Mouse (Mus musculus) midbrain, embryonic 11.5 days (tissue): ENCODE measurements around the gene 2610318N02Rik. TPM values are rescaled to one million over a fixed set of nuclear protein-coding genes. Genes with fewer than 3 reads are reported as not detected.
"Not testable (repeated sequence)": the region's sequence is repeated elsewhere in the genome, so short reads cannot be mapped to it uniquely, and the experiment has no call there.

ENCODE experiments used
- ATAC-seq: fragments of 200-750 bp; cut with Nextera tagmentation; 2 replicates; pipeline ENCODE4 v1.8.0; 2017; ENCODE audit warnings: moderate TSS enrichment, moderate library complexity; ENCODE audit not compliant: low FRiP score
- DNase-seq: peaks from one replicate; pipeline ENCODE4 v3.0.0; 2015; ENCODE audit warnings: low spot score; ENCODE audit errors: missing footprints
- H3K27ac ChIP-seq: fragments of 300-500 bp; sonication (generic); 2 replicates; pipeline ENCODE4 v1.5.1; 2014; ENCODE audit warnings: low read depth, low read length
- H3K27me3 ChIP-seq: fragments of 300-500 bp; sonication (generic); 2 replicates; pipeline ENCODE4 v1.6.1; 2014; ENCODE audit warnings: mild to moderate bottlenecking, low read length, moderate library complexity, mixed read lengths; ENCODE audit not compliant: control insufficient read depth, insufficient read depth
- H3K36me3 ChIP-seq: fragments of 300-500 bp; sonication (generic); 2 replicates; pipeline ENCODE4 v1.6.1; 2014; ENCODE audit warnings: mild to moderate bottlenecking, low read length, moderate library complexity, mixed read lengths; ENCODE audit not compliant: control insufficient read depth, insufficient read depth
- H3K4me1 ChIP-seq: fragments of 300-500 bp; sonication (generic); 2 replicates; pipeline ENCODE4 v1.6.1; 2014; ENCODE audit warnings: low read length; ENCODE audit not compliant: control insufficient read depth, insufficient read depth
- H3K4me2 ChIP-seq: fragments of 300-500 bp; sonication (generic); 2 replicates; pipeline ENCODE4 v1.6.1; 2014; ENCODE audit warnings: mild to moderate bottlenecking, moderate library complexity
- H3K4me3 ChIP-seq: fragments of 300-500 bp; sonication (generic); 2 replicates; pipeline ENCODE4 v1.5.1; 2014; ENCODE audit warnings: low read depth, low read length
- H3K9ac ChIP-seq: fragments of 300-500 bp; sonication (generic); 2 replicates; pipeline ENCODE4 v1.6.1; 2014; ENCODE audit warnings: low read length
- H3K9me3 ChIP-seq: fragments of 300-500 bp; sonication (generic); 2 replicates; pipeline ENCODE4 v1.6.1; 2016; ENCODE audit warnings: low read length; ENCODE audit not compliant: control insufficient read depth
- WGBS: fragments of 180-500 bp; shearing (Covaris S2); extraction: QIAGEN DNeasy Blood & Tissue Kit; methylation state at CpG from one replicate; pipeline ENCODE4 v1.1.7; 2014; 5-methylcytosine and 5-hydroxymethylcytosine counted together
- polyA plus RNA-seq: library from polyadenylated mRNA; unstranded; fragments of >200 nt; fragmentation: Nextera tagmentation; extraction: Ambion mirVana; gene quantifications from 2 replicates; pipeline ENCODE4 v1.2.1, GENCODE M21; 2014

2610318N02Rik gene
- 94.9 and 108 TPM in 2 replicates for polyA plus RNA-seq

- Histone ChIP-seq H3K9me3 (no peaks in the 10 kb centered on the region), H3K36me3 (peaks cover 8% of the 10 kb centered on the region; the same call in 1 of the 2 replicates), H3K27ac (peak within 1 kb of the TSS; percentile 50), H3K4me1 (peaks cover 23% of the 10 kb centered on the region), H3K4me2 (peak within 1 kb of the TSS; percentile 83), H3K9ac (peak within 1 kb of the TSS; percentile 81), H3K27me3 (no peaks in the 10 kb centered on the region), H3K4me3 (peak within 1 kb of the TSS; percentile 49)
- WGBS: under 1% methylated on average over 25 of the region's 25 CpGs
- ATAC-seq (peak; percentile 94), DNase-seq (peak; percentile 97)
Observed at GRCm38 (mm10) chr16:17124871-17125520, at the start of gene 2610318N02Rik. Gene 2610318N02Rik (minus strand): TSS chr16:17125167.

DNA sequence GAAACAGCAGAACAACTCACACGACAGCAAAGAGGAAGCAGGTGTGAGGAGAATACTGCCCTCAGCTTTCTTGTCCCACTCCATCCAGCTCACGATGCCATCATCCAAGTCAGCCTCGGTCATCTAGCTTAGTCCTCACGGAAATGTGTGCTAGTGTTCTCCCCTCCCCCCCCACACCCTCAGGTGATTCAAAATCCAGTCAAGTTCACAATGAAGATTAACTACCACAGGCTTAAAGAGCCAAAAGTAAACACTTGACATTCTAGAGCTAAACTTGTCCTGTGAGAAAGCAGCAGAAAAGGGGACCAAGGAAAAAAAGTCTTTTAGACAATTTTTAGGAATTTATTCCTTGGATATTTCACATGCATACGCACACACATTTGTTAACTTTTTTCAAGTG is 43.1 kb upstream of the 2610318N02Rik start:
- Histone ChIP-seq H3K27me3 (no peaks in the 10 kb centered on the region), H3K4me1 (no peaks in the 10 kb centered on the region), H3K4me2 (no peak overlapping the region), H3K9me3 (no peaks in the 10 kb centered on the region), H3K36me3 (peaks cover 7% of the 10 kb centered on the region), H3K9ac (no peak overlapping the region), H3K4me3 (no peak overlapping the region), H3K27ac (no peak overlapping the region)
- WGBS: 91% methylated on average over 5 of the region's 5 CpGs
- DNase-seq (peak; percentile 33), ATAC-seq (no peak)

DNA sequence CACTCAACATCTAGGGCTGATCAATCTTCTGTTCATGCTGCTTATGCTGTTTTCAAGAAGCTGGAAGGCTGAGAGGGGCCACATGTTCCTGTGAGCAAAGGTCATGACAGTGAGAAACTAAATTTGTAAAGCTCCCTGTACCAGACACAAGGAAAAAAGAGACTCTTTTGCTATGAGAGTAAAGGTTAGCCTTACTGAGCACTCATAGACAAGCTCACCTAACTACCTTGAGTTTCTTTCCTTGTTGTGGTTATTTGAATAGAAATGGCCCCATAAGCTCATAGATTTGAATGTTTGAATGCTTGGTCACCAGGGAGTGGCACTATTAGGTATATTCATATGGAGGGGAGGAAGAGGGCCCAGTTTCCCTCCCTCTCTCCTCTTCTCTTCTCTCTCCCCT is 42.2 kb upstream of the 2610318N02Rik start:
- Histone ChIP-seq H3K27ac (no peak overlapping the region), H3K36me3 (peaks cover 5% of the 10 kb centered on the region; the same call in 1 of the 2 replicates), H3K27me3 (no peaks in the 10 kb centered on the region), H3K4me2 (no peak overlapping the region), H3K9me3 (no peaks in the 10 kb centered on the region), H3K4me3 (no peak overlapping the region), H3K4me1 (no peaks in the 10 kb centered on the region), H3K9ac (no peak overlapping the region)
- peak; percentile 54 for DNase-seq
- ATAC-seq: no peak

- not testable (repeated sequence) for H3K36me3 ChIP-seq, H3K4me3 ChIP-seq, H3K27me3 ChIP-seq, H3K9ac ChIP-seq, ATAC-seq, H3K9me3 ChIP-seq, H3K4me2 ChIP-seq, DNase-seq, H3K4me1 ChIP-seq, H3K27ac ChIP-seq
- WGBS: 100% methylated on average over 1 of the region's 1 CpGs
Observed at GRCm38 (mm10) chr16:17165478-17165877, 40.5 kb upstream of the 2610318N02Rik start.

GRCm38 (mm10) chr16:17154346-17154745 is 29.4 kb upstream of the 2610318N02Rik start:
- DNase-seq: no peak
- Histone ChIP-seq H3K9me3 (no peaks in the 10 kb centered on the region), H3K36me3 (peaks cover 10% of the 10 kb centered on the region), H3K4me3 (no peak overlapping the region), H3K9ac (no peak overlapping the region), H3K4me2 (no peak overlapping the region), H3K4me1 (no peaks in the 10 kb centered on the region), H3K27me3 (no peaks in the 10 kb centered on the region), H3K27ac (no peak overlapping the region)
- no peak for ATAC-seq
- WGBS: 95% methylated on average over 2 of the region's 2 CpGs

GRCm38 (mm10) chr16:17151874-17152273 is 26.9 kb upstream of the 2610318N02Rik start:
- Histone ChIP-seq H3K4me2 (no peak overlapping the region), H3K27me3 (peaks cover 17% of the 10 kb centered on the region), H3K4me3 (no peak overlapping the region), H3K27ac (no peak overlapping the region), H3K4me1 (peaks cover 10% of the 10 kb centered on the region), H3K9me3 (no peaks in the 10 kb centered on the region), H3K36me3 (no peaks in the 10 kb centered on the region; the same call in 1 of the 2 replicates), H3K9ac (no peak overlapping the region)
- DNase-seq: peak; percentile 76
- 98% methylated on average over 4 of the region's 4 CpGs for WGBS
- ATAC-seq: no peak

GRCm38 (mm10) chr16:17150520-17151258 is 25.7 kb upstream of the 2610318N02Rik start:
- WGBS: 88% methylated on average over 7 of the region's 7 CpGs
- peaks cover 17% of the 10 kb centered on the region for H3K27me3 ChIP-seq
- H3K4me2 ChIP-seq: no peak overlapping the region
- no peaks in the 10 kb centered on the region; the same call in 1 of the 2 replicates for H3K36me3 ChIP-seq
- DNase-seq (peak; percentile 82), ATAC-seq (no peak)
- peaks cover 10% of the 10 kb centered on the region for H3K4me1 ChIP-seq
- no peak overlapping the region for H3K9ac ChIP-seq
- no peaks in the 10 kb centered on the region for H3K9me3 ChIP-seq
- no peak overlapping the region for H3K4me3 ChIP-seq
- no peak overlapping the region for H3K27ac ChIP-seq

GRCm38 (mm10) chr16:17148084-17148483 is 23.1 kb upstream of the 2610318N02Rik start:
- Histone ChIP-seq H3K9me3 (no peaks in the 10 kb centered on the region), H3K9ac (no peak overlapping the region; the same call in 1 of the 2 replicates), H3K4me3 (peak overlapping the region; percentile 50), H3K4me2 (peak overlapping the region; percentile 96), H3K36me3 (no peaks in the 10 kb centered on the region; the same call in 1 of the 2 replicates), H3K27ac (no peak overlapping the region), H3K4me1 (peaks cover 10% of the 10 kb centered on the region), H3K27me3 (peaks cover 17% of the 10 kb centered on the region)
- ATAC-seq: peak; percentile 25
- 6% methylated on average over 16 of the region's 16 CpGs for WGBS
- peak; percentile 93 for DNase-seq

DNA sequence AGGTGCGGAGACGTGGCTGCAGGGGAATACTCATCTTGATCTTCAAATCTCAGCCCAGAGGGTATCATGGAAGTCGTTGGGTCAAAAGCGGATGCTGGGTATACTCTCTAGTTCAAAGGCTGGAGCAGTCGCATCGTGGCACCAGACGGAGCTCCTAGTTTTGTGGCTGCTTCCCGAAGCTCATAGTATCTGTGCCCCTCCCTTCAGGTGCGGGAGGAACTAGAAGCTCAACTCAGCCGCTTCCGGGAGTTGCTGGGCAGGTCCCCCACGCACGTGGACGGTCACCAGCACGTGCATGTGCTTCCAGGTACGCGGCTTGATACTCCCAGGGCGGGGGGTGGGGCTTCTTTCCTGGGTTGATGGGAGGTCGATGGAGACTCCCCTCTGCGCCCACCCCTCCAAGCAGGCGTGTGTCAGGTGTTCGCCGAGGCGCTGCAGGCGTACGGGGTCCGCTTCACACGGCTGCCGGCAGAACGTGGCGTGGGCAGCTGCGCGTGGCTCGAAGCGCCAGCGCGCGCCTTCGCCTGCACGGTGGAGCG is 22.5 kb upstream of the 2610318N02Rik start:
- under 1% methylated on average over 41 of the region's 41 CpGs for WGBS
- peak overlapping the region; percentile 96 for H3K4me2 ChIP-seq
- peak overlapping the region; percentile 50 for H3K4me3 ChIP-seq
- peaks cover 17% of the 10 kb centered on the region for H3K27me3 ChIP-seq
- H3K36me3 ChIP-seq: no peaks in the 10 kb centered on the region; the same call in 1 of the 2 replicates
- ATAC-seq: peak; percentile 43; the same call in 1 of the 2 replicates
- H3K9me3 ChIP-seq: no peaks in the 10 kb centered on the region
- no peak overlapping the region for H3K27ac ChIP-seq
- peak overlapping the region; percentile 52 for H3K9ac ChIP-seq
- DNase-seq: peak; percentile 96
- peaks cover 10% of the 10 kb centered on the region for H3K4me1 ChIP-seq
